Mouse (Mus musculus): Measurements from ENCODE around the gene Ndufs2. TPM values are rescaled to one million over a fixed set of nuclear protein-coding genes. Genes with fewer than 3 reads are reported as not detected.

Ndufs2 gene
- polyA plus RNA-seq, 1 experiment from 2014 or later, result 264 TPM

DNA sequence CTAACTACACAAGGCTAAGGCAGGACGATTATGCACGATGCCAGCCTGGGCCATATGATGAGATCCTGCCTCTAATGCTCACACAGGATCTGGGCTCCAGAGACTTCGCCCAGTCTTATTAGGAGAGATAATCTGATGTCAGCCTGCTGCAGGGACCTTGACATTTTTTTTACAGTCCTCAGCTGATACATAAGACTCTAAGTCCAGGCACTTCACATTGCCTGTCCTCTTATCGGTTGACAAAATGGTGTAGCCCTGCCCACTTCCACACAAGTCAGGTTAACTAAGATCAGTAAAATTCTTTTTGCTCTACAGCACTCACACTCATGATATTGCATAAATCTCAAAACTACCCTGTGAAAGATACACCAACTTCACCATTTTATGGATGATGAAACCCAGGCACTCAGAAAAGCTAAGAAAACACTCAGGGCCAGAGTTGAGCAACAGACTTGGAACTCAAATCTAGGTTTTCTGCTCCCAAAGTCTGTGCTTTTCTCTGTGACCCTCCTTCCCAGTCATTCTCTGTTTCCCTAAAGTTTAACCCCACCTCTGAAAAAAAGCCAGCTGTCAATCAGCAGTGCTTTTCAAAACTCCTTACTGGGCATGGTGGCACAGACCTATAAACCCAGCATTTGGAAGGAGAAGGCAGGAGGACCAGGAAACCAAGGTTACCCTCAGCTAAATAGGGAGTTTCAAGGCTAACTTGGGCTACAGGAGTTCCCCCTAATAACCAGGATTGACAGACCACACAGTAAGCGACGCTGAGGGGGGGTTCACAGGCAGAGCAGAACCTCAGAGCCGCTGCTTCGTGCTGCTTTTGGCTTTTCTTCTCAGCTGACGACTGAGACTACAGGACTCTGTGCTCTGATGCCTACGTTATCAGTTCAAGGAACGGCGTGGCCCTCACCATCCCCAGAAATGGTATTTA, 18.1 kb downstream of the Ndufs2 start:
- DNase-seq (ENCODE audit: low spot score) (no peak), ATAC-seq (ENCODE audit: insufficient number of reproducible peaks, low FRiP score, low TSS enrichment, low read depth) (no peak)
- Histone ChIP-seq H3K27ac (replicated peaks; ENCODE audit: low read depth, low read length) (no peak overlapping the region), H3K4me2 (ENCODE audit: low read depth, severe bottlenecking) (no peak overlapping the region), H3K4me3 (ENCODE audit: low read depth, low read length) (no peak overlapping the region), H3K27me3 (ENCODE audit: control insufficient read depth, insufficient read depth, low read length) (no peaks in the 10 kb centered on the region), H3K9me3 (ENCODE audit: control insufficient read depth, low read length) (no peaks in the 10 kb centered on the region), H3K36me3 (ENCODE audit: control insufficient read depth, insufficient read depth, low read length) (peaks cover 23% of the 10 kb centered on the region), H3K4me1 (ENCODE audit: control insufficient read depth, insufficient read depth, low read length) (peaks cover 9% of the 10 kb centered on the region; the same call in 1 of the 2 replicates), H3K9ac (ENCODE audit: low read length) (no peak overlapping the region)
- 89% methylated on average over 12 of the region's 12 CpGs for WGBS

DNA sequence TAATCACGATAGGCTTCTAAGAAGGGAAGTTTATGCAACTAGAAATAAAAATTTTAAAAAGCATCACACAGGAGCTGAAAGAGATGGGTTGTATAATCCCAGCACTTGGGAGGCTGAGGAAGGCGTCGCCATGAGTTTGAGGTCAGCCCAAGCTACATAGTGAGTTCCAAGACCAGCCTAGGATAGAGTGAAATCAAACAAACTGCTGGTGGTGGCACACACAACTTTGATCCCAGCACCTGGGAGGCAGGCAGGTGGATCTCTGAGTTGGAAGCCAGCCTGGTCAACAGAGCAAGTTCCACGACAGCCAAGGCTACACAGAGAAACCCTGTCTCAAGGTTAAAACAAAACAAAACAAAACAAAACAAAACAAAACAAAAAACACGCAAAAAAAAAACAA, 18.8 kb downstream of the Ndufs2 start:
- Histone ChIP-seq H3K27ac (replicated peaks; ENCODE audit: low read depth, low read length) (no peak overlapping the region), H3K9me3 (ENCODE audit: control insufficient read depth, low read length) (no peaks in the 10 kb centered on the region), H3K4me1 (ENCODE audit: control insufficient read depth, insufficient read depth, low read length) (peaks cover 9% of the 10 kb centered on the region; the same call in 1 of the 2 replicates), H3K4me3 (ENCODE audit: low read depth, low read length) (no peak overlapping the region), H3K27me3 (ENCODE audit: control insufficient read depth, insufficient read depth, low read length) (no peaks in the 10 kb centered on the region), H3K4me2 (ENCODE audit: low read depth, severe bottlenecking) (no peak overlapping the region), H3K9ac (ENCODE audit: low read length) (no peak overlapping the region), H3K36me3 (ENCODE audit: control insufficient read depth, insufficient read depth, low read length) (peaks cover 15% of the 10 kb centered on the region; the same call in 1 of the 2 replicates)
- DNase-seq (ENCODE audit: low spot score) (no peak), ATAC-seq (ENCODE audit: insufficient number of reproducible peaks, low FRiP score, low TSS enrichment, low read depth) (no peak)
- WGBS, result 92% methylated on average over 5 of the region's 5 CpGs

DNA sequence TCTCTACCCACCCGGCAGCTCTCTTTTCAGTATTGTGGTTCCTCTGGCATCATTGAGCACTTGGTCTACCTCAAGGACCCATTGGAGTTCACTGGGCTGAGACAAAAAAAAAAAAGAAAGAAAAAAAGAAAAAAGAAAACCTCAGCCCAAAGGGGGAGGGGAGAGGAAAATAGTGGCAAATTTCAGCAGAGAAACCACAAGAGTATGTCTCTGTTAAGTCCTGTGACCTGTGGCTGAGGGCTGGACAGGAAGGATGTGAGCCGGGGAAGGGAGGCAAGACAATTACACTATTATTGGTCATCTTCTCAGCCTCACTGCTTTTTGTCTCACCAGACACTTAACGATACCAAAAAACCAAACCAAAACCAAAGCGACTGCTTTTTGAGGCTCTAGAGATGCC, 19.3 kb downstream of the Ndufs2 start:
- Histone ChIP-seq H3K9ac (ENCODE audit: low read length) (no peak overlapping the region), H3K27me3 (ENCODE audit: control insufficient read depth, insufficient read depth, low read length) (no peaks in the 10 kb centered on the region), H3K36me3 (ENCODE audit: control insufficient read depth, insufficient read depth, low read length) (peaks cover 15% of the 10 kb centered on the region; the same call in 1 of the 2 replicates), H3K4me2 (ENCODE audit: low read depth, severe bottlenecking) (no peak overlapping the region), H3K4me1 (ENCODE audit: control insufficient read depth, insufficient read depth, low read length) (peaks cover 9% of the 10 kb centered on the region; the same call in 1 of the 2 replicates), H3K4me3 (ENCODE audit: low read depth, low read length) (no peak overlapping the region), H3K9me3 (ENCODE audit: control insufficient read depth, low read length) (no peaks in the 10 kb centered on the region), H3K27ac (replicated peaks; ENCODE audit: low read depth, low read length) (no peak overlapping the region)
- WGBS, result 88% methylated on average over 4 of the region's 4 CpGs
- DNase-seq (ENCODE audit: low spot score) (no peak), ATAC-seq (ENCODE audit: insufficient number of reproducible peaks, low FRiP score, low TSS enrichment, low read depth) (no peak)

DNA sequence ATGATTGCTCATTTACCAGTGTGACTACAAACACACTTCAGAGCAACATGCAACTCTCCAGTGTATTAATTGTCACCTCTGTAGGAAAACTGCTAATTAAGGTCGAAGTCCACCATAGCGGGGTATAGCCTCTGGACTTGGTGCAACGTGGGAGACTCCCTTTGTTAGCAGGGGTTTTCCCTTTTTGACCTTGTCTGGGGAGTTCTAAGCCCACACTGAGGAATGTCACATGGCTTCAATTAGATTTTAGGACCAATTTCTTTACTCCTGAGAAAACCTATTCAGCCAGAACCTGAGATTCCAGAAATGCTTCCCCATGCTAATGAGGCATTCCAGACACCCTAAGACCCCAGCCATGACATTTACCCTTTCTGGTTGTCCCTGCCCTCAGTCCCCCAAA, 21.0 kb downstream of the Ndufs2 start:
- Histone ChIP-seq H3K36me3 (ENCODE audit: control insufficient read depth, insufficient read depth, low read length) (peaks cover 7% of the 10 kb centered on the region; the same call in 1 of the 2 replicates), H3K27me3 (ENCODE audit: control insufficient read depth, insufficient read depth, low read length) (no peaks in the 10 kb centered on the region), H3K27ac (replicated peaks; ENCODE audit: low read depth, low read length) (peak overlapping the region; percentile 69), H3K9ac (ENCODE audit: low read length) (no peak overlapping the region), H3K4me2 (ENCODE audit: low read depth, severe bottlenecking) (no peak overlapping the region), H3K4me3 (ENCODE audit: low read depth, low read length) (no peak overlapping the region), H3K9me3 (ENCODE audit: control insufficient read depth, low read length) (no peaks in the 10 kb centered on the region), H3K4me1 (ENCODE audit: control insufficient read depth, insufficient read depth, low read length) (peaks cover 9% of the 10 kb centered on the region; the same call in 1 of the 2 replicates)
- WGBS, result 13% methylated on average over 3 of the region's 3 CpGs
- DNase-seq (ENCODE audit: low spot score) (no peak), ATAC-seq (ENCODE audit: insufficient number of reproducible peaks, low FRiP score, low TSS enrichment, low read depth) (peak; percentile 52; the same call in 1 of the 2 replicates)

DNA sequence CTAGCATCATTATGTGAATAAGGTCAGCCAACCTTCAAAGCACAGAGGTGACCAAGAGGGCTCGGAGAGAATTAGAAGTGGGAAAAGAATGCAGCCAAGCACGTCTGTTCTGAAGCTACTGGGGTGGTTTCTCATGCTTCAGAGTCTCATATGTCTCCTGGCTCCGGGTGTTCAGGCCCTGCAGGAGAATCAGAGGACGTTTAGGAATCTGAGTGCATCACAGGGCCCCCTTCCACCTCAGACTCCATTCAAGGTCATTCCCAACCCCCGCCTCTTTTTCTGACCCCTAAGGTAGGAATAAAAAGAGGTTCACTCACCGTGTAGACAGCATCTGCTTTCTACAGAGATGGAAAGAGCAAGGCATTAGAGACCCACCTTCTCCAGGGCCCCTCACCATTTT, 21.4 kb downstream of the Ndufs2 start:
- Histone ChIP-seq H3K4me2 (ENCODE audit: low read depth, severe bottlenecking) (no peak overlapping the region), H3K9me3 (ENCODE audit: control insufficient read depth, low read length) (no peaks in the 10 kb centered on the region), H3K36me3 (ENCODE audit: control insufficient read depth, insufficient read depth, low read length) (peaks cover 7% of the 10 kb centered on the region; the same call in 1 of the 2 replicates), H3K4me1 (ENCODE audit: control insufficient read depth, insufficient read depth, low read length) (peaks cover 9% of the 10 kb centered on the region; the same call in 1 of the 2 replicates), H3K27ac (replicated peaks; ENCODE audit: low read depth, low read length) (peak overlapping the region; percentile 69), H3K27me3 (ENCODE audit: control insufficient read depth, insufficient read depth, low read length) (no peaks in the 10 kb centered on the region), H3K4me3 (ENCODE audit: low read depth, low read length) (no peak overlapping the region), H3K9ac (ENCODE audit: low read length) (no peak overlapping the region)
- DNase-seq (ENCODE audit: low spot score) (peak; percentile 50), ATAC-seq (ENCODE audit: insufficient number of reproducible peaks, low FRiP score, low TSS enrichment, low read depth) (no peak)
- WGBS, result 36% methylated on average over 6 of the region's 6 CpGs

DNA sequence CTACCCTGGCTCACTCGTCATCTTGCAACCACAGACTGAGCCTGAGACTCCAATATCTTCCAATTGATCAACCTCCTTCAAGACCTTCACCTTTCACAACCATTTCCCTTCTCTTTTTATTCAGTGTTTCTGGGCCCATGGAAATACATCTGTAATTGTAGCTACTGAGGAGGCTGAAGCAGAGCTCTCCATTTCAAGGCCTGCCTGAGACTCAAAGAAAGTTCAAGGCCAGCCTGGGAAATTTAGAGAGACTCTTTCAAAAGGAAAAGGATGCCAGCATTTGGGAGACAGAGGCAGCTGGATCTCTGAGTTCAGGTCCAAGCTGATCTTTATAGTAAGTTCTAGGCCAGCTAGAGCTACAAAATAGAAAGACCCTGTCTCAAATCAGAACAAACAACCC, 23.3 kb downstream of the Ndufs2 start:
- H3K9ac ChIP-seq (ENCODE audit: low read length), result no peak overlapping the region
- no peaks in the 10 kb centered on the region for H3K36me3 ChIP-seq (ENCODE audit: control insufficient read depth, insufficient read depth, low read length)
- no peak overlapping the region for H3K27ac ChIP-seq (replicated peaks; ENCODE audit: low read depth, low read length)
- DNase-seq (ENCODE audit: low spot score) (no peak), ATAC-seq (ENCODE audit: insufficient number of reproducible peaks, low FRiP score, low TSS enrichment, low read depth) (no peak)
- H3K27me3 ChIP-seq (ENCODE audit: control insufficient read depth, insufficient read depth, low read length), result no peaks in the 10 kb centered on the region
- 90% methylated on average over 1 of the region's 1 CpGs for WGBS
- H3K4me2 ChIP-seq (ENCODE audit: low read depth, severe bottlenecking), result no peak overlapping the region
- peaks cover 9% of the 10 kb centered on the region; the same call in 1 of the 2 replicates for H3K4me1 ChIP-seq (ENCODE audit: control insufficient read depth, insufficient read depth, low read length)
- no peaks in the 10 kb centered on the region for H3K9me3 ChIP-seq (ENCODE audit: control insufficient read depth, low read length)
- H3K4me3 ChIP-seq (ENCODE audit: low read depth, low read length), result no peak overlapping the region

DNA sequence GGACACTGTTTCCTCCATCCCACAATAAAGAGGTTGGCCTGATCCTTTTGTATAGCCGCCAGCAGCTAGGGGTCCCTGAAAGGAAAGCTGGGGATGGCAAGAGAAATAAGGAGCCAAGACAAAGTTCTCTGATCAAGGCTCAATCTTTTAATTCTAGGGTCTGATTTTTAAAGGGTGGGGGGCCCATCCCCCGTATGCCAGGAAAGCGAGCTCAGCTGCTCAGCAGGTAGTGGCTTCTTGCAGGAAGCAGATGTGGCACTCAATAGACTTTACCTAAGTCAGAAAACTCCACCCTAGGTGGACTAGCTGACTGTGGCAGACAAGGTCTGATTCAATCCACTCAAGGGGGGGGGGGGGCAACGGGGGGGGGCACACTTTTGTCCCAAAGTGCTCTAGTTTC, 24.4 kb downstream of the Ndufs2 start:
- WGBS, result 50% methylated on average over 4 of the region's 4 CpGs
- no peak for DNase-seq (ENCODE audit: low spot score)

DNA sequence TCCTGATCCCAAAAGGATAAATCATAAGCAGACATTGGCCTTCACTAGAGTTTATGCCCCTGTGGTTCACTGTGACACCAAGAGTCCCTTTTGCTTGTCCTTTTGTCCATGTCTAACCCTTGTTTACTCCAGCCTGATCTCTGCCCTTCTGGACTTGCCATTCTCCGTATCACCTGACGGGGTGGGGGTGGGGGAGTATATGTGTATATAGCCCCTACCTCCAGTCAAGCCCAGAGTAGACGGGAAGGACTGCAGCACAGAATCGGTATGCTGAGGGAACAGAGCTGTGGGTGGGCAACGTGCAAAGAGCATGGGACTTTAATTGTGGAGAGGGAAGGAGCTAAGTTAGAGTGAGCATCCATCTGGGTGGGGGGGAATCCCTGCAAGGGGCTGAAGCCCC, 26.3 kb downstream of the Ndufs2 start, which contains the start of gene Apoa2:
TSS of gene Apoa2 (plus strand) at position 198 of the 400 bp plus-strand sequence.
- WGBS, result 74% methylated on average over 5 of the region's 5 CpGs
- Histone ChIP-seq H3K9ac (ENCODE audit: low read length) (no peak within 1 kb of the TSS), H3K4me1 (ENCODE audit: control insufficient read depth, insufficient read depth, low read length) (peaks cover 9% of the 10 kb centered on the region), H3K27ac (replicated peaks; ENCODE audit: low read depth, low read length) (no peak within 1 kb of the TSS), H3K9me3 (ENCODE audit: control insufficient read depth, low read length) (no peaks in the 10 kb centered on the region), H3K27me3 (ENCODE audit: control insufficient read depth, insufficient read depth, low read length) (no peaks in the 10 kb centered on the region), H3K36me3 (ENCODE audit: control insufficient read depth, insufficient read depth, low read length) (no peaks in the 10 kb centered on the region), H3K4me3 (ENCODE audit: low read depth, low read length) (no peak within 1 kb of the TSS), H3K4me2 (ENCODE audit: low read depth, severe bottlenecking) (no peak within 1 kb of the TSS)
- DNase-seq (ENCODE audit: low spot score), result no peak
- ATAC-seq (ENCODE audit: insufficient number of reproducible peaks, low FRiP score, low TSS enrichment, low read depth), result no peak

More for the DNA sequence above, 24.4 kb downstream of the Ndufs2 start:
- Histone ChIP-seq H3K27ac (replicated peaks; ENCODE audit: low read depth, low read length) (no peak overlapping the region), H3K4me1 (ENCODE audit: control insufficient read depth, insufficient read depth, low read length) (peaks cover 9% of the 10 kb centered on the region; the same call in 1 of the 2 replicates), H3K36me3 (ENCODE audit: control insufficient read depth, insufficient read depth, low read length) (no peaks in the 10 kb centered on the region), H3K4me2 (ENCODE audit: low read depth, severe bottlenecking) (no peak overlapping the region), H3K4me3 (ENCODE audit: low read depth, low read length) (no peak overlapping the region), H3K9ac (ENCODE audit: low read length) (no peak overlapping the region), H3K9me3 (ENCODE audit: control insufficient read depth, low read length) (no peaks in the 10 kb centered on the region), H3K27me3 (ENCODE audit: control insufficient read depth, insufficient read depth, low read length) (no peaks in the 10 kb centered on the region)
- ATAC-seq (ENCODE audit: insufficient number of reproducible peaks, low FRiP score, low TSS enrichment, low read depth), result no peak

Data from limb, embryonic 11.5 days (tissue).